Mouse (Mus musculus): ENCODE data around the gene Slx4ip.

- TF ChIP-seq CTCF (IDR thresholded peaks at IDR 0.05; ENCODE audit: low read depth, low read length), result no peak
- TF ChIP-seq POLR2A (IDR thresholded peaks at IDR 0.05; ENCODE audit: insufficient read depth, low read length), result no peak
These were observed 23.4 kb downstream of the Slx4ip start for GRCm38 (mm10) chr2:136914334-136914902.
